Mouse (Mus musculus) lung, postnatal 25 days (tissue): Measurements from ENCODE around the gene Prex1.

Source experiments
- DNase-seq: peaks from one replicate; pipeline ENCODE4 v3.0.0; 2022; ENCODE audit warnings: low spot score

The Prex1 gene

DNA sequence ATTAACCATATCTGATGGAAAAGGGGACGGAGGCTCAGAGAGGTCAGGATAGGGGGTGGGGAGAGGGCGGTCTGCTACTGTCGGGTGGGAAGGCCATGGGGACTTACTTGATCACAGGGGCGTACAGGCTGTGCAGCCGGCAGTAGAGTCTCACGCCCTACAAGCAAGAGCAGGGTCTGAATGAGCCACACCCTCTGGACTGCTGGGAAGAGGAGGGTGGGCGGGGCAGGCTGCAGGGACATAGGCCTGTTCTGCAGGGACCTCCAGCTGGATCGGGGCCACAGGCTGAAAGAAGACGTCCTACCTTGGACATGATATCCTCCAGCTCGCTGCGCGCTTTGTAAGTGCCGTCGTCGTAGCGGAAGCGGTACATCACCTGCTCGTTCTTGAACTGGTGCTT lies 112.2 kb downstream of the Prex1 start:
- no peak for DNase-seq

- DNase-seq = no peak
Observed at GRCm38 (mm10) chr2:166598453-166599155, 115.0 kb downstream of the Prex1 start.

GRCm38 (mm10) chr2:166597763-166598162 lies 115.9 kb downstream of the Prex1 start:
- DNase-seq = no peak

DNA sequence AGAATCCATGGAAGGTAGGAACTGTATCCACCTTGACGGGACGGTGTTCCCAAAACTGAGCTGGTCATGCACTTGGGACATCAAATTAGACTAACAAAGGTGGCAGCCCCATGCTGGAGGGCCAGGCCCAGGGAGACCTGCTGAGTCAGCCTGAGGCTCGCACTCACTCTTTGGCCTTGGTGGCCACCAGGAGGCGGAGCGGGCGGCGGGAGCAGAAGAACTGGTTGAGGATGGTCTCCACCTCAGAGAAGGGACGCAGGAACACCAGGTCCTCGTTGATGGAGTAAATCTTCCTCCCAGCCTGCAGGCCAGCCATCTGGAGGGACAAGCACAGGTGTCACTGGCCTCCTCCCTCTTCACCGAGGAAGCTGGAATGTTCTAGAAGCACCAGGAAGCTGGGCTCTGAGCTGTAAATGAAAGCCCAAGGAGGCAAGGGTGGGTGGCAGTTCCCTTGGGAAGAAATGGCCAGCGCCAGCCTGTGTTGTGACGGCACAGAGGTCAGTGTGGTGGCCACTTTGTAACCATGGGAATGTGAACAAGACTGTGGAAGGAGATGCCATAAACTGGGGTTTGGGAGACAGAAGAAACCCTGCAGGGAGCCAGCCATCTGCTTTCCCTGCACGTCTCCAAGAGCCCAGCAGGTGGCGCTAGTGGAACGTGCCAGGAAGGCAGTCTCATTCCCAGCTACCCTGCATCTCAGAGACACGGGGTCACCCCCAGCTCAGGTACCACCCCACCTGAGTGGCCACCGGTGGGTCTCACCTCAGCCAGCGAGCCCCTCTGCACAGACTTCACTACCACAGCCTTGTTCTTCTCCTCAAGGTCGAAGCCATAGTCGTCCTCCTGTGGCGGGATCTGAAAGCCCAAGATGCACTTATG lies 121.4 kb downstream of the Prex1 start:
- DNase-seq = peak; percentile 55

DNA sequence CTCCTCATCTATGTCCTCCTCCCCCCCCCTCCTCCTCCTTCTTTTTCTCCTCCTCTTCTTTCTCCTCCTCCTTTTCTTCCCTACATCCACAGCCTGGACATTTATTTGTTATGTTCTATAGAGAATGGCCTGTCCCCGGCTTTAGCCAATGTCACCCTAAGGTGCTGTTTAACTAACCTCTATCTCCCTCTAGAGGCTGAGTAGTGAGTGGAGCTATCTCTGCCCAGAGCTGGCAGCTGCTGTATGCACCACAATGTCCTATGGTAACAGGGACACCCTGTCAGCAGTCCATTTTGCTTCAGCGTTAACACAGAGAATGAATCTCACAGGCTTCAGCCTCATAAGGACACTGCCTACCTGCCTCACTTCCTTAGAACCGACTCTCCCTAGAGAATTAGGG lies 129.1 kb downstream of the Prex1 start:
- no peak for DNase-seq

- DNase-seq = no peak
Observed at GRCm38 (mm10) chr2:166583292-166583691, 130.3 kb downstream of the Prex1 start.

DNA sequence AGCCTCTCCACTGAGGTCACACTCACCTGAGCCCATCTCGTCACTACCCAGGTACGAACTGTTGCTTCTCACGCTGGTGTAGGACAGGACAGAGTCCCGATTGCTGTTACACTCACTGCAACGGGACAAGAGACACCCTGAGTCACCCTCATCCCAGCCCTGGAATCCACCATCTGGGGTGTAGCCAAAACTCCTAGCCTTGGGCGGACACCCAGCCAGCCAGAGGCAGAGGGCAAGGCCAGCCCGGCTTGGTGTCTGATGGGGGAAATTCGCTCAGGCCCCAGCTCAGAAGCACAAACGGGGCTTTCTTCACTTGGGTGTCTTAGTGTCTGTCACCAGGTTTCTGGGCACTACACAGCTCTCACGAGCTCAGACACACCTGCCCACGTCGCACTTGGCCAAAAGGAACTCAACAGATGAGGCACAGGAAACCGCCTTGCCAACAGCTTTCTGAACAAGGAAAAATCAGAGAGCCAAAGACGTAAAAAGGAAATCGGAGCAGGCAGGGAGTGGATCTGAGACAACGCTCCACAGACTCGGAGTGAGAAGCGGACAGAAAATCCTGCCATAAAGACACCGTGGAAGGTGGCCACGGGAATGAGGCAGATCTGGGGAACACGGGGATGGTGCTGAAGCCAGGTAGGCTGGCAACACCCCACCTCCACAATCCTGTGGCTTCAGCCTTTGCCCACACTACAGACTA lies 131.6 kb downstream of the Prex1 start:
- DNase-seq = no peak

GRCm38 (mm10) chr2:166579793-166580192 lies 133.8 kb downstream of the Prex1 start:
- DNase-seq = no peak

- no peak for DNase-seq
Observed at GRCm38 (mm10) chr2:166579361-166579760, 134.3 kb downstream of the Prex1 start.

GRCm38 (mm10) chr2:166575419-166575818 lies 138.2 kb downstream of the Prex1 start:
- no peak for DNase-seq

DNA sequence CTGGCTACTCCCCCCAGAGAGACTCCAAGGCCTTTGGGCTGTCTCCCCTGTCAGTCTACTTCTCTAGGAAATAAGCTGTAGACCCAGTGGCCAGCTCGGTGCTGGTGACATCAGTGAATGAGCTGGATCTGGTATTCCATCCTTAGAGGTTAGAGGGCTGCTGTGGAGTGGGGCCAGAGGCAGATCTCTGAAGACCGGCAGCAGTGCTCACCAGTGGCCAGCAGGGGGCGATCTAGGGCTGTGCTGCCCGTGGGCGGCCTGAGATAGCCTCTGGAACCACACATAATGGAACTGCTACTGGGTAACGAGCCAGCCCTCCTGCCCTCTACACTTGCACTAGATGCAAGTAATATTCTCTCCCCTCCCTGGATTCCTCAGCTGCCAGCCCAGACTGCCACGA lies 138.7 kb downstream of the Prex1 start:
- DNase-seq = peak; percentile 29

DNA sequence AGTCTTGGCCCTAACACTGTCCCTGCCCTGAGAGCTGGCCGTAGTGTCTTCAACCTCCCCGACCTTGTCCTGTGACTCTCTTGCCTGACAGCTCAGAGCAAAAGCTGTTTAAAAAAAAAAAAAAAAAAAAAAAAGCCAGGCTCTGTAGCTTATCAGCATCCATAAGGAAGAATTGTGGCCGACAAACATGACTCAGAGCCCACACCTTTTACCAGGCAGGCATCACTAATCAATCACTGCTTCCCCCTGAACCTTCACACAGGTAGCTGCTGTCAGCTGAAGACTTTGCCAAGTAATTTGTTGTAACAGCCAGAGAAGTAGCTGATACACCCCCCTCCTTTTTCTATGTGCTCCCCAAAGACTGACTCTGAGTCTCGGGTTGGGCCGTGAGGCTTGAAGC lies 140.0 kb downstream of the Prex1 start:
- DNase-seq = no peak

DNA sequence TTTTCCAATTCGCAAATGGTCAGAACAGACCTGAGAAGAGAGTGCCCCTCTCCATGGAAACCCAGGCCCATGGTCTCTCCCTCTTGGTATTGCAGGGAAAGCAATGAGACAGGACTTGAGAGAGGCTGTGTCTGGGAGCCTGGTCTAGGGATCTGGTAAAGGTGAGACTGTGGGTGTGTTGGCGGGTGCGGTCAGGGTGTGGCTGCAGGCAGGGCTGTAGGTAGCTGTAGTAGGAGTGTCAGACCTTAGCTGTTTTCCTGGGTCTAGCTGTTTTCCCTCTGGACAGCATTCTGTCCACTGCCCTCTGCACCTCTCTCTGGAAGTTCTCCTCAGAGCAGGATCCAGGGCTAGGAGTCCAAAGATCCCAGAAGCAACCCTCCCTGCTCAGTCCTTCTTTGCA lies 141.3 kb downstream of the Prex1 start:
- DNase-seq = no peak

DNA sequence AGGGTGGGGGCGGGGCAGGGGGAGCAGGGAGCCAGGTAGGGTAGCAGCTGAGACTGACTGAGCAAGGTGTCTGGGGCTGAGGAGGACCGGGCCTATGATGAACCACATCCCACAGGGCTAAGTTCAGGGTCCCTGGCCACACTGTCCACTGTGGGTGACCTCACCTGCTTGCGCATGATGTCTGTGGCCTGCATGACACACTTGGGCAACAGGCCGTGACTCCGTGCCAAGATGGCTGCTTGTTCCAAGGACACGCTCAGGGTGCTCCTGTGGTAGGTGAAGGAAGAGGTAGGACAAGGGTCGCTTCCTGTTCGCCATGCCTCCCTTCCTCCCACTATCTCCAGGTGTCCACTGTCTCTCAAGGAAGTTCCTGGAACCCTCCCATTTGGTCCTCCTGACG lies 144.4 kb downstream of the Prex1 start:
- no peak for DNase-seq

- DNase-seq = no peak
Observed at GRCm38 (mm10) chr2:166565503-166565902, 148.1 kb downstream of the Prex1 start.

GRCm38 (mm10) chr2:166564455-166564854 lies 149.2 kb downstream of the Prex1 start:
- peak; percentile 41 for DNase-seq

DNA sequence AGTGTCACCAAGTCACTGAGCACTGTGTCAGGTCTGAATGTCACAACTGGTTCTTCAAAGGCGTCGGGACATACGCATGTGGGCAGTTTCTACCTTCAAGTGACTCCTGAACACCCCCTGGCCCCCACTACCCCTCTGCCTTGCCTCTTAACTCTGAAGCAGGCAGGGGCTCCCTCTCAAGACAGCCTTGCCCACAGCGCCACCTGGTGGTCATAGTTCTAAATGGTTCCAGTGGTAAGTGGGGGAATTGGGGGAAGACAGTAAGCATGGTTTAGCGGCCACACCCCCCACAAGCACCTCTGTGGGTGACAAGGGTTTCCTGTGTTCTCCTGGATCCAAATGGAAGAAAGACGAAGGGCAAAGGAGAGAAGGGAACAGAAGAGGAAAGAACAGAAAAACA lies 149.7 kb downstream of the Prex1 start:
- DNase-seq = peak; percentile 78

- DNase-seq = no peak
Observed at GRCm38 (mm10) chr2:166563076-166563475, 150.6 kb downstream of the Prex1 start.

DNA sequence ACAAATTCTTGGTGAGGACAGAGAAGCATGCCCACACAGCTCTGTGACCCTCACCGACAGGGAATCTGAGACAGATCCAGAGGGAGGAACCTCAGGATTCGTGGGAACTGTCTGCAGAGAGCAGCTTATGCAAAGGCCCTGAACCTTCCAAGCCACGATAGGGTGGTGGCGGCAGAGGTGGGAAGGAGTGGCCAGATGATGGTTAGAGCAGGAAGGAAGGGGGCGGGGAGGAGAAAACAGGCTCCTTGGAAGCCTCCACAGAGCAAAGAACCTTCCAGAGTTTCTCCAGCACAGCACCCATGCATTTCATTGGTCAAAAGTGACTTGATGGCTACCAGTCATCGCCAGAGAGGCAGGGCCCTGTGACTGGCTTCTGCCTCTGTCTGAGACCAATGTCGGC lies 151.9 kb downstream of the Prex1 start:
- no peak for DNase-seq

DNA sequence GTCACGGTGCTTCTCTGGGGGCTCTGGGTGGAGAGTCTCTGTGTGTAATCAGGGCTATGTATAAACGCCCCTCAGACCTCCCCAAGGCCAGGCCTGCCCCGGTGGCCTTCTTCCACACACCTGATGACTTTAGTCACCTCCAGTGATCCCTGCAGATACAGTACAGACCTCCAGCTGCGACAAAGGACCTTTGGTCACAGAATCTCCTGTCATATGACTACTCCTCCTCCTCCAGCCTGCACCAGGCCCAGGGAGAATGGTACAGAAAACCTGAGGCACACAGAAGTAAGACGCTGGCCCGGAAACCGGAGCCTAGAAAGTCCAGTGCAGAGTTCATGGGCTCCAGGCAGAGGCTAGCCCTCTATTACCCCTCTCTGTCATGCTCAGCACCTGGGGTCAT lies 152.8 kb downstream of the Prex1 start:
- DNase-seq = no peak

GRCm38 (mm10) chr2:166559531-166559930 lies 154.1 kb downstream of the Prex1 start:
- peak; percentile 19 for DNase-seq

GRCm38 (mm10) chr2:166555508-166555907 lies 158.1 kb downstream of the Prex1 start:
- DNase-seq = peak; percentile 28

GRCm38 (mm10) chr2:166554169-166554505 lies 159.5 kb downstream of the Prex1 start:
- DNase-seq = no peak
